Mouse (Mus musculus): ENCODE measurements around the gene Cacna1c. TPM values are rescaled to one million over a fixed set of nuclear protein-coding genes. Genes with fewer than 3 reads are reported as not detected.

The Cacna1c gene
- total RNA-seq, 2 experiments from 2014 or later, result 66.2 to 66.7 TPM

- DNase-seq (ENCODE audit: extremely low spot score in 1 of 2, low spot score in 2 of 2), result no peak
- intact Hi-C loops (cut with DNase I), result loop anchor here (5.0 kb wide), 1 partner anchor 183 kb away; no protein-coding TSS in a partner anchor
These were observed 271.8 kb downstream of the Cacna1c start for GRCm38 (mm10) chr6:118924426-118924825.

GRCm38 (mm10) chr6:118923926-118924325 lies 272.3 kb downstream of the Cacna1c start:
- DNase-seq (ENCODE audit: extremely low spot score in 1 of 2, low spot score in 2 of 2), result no peak
- intact Hi-C loops (cut with DNase I), result loop anchor here (5.0 kb wide), 1 partner anchor 183 kb away; no protein-coding TSS in a partner anchor

GRCm38 (mm10) chr6:118923212-118923577 lies 273.0 kb downstream of the Cacna1c start:
- no peak for DNase-seq (ENCODE audit: extremely low spot score in 1 of 2, low spot score in 2 of 2)
- intact Hi-C loops (cut with DNase I), result loop anchor here (5.0 kb wide), 1 partner anchor 184 kb away; no protein-coding TSS in a partner anchor

GRCm38 (mm10) chr6:118922328-118923211 lies 273.6 kb downstream of the Cacna1c start:
- intact Hi-C loops (cut with DNase I), result loop anchor here (5.0 kb wide), 1 partner anchor 185 kb away; no protein-coding TSS in a partner anchor
- DNase-seq (ENCODE audit: extremely low spot score in 1 of 2, low spot score in 2 of 2), result peak; percentile 52 to 80

GRCm38 (mm10) chr6:118908176-118908575 lies 288.0 kb downstream of the Cacna1c start:
- intact Hi-C loops (cut with DNase I), result no loop called here

GRCm38 (mm10) chr6:118907704-118908103 lies 288.5 kb downstream of the Cacna1c start:
- DNase-seq (ENCODE audit: extremely low spot score in 1 of 2, low spot score in 2 of 2), result no peak
- intact Hi-C loops (cut with DNase I), result no loop called here

More at GRCm38 (mm10) chr6:118908176-118908575, 288.0 kb downstream of the Cacna1c start:
- DNase-seq (ENCODE audit: extremely low spot score in 1 of 2, low spot score in 2 of 2), result no peak

GRCm38 (mm10) chr6:118906878-118907277 lies 289.3 kb downstream of the Cacna1c start:
- intact Hi-C loops (cut with DNase I), result no loop called here
- no peak for DNase-seq (ENCODE audit: extremely low spot score in 1 of 2, low spot score in 2 of 2)

- intact Hi-C loops (cut with DNase I), result no loop called here
- no peak for DNase-seq (ENCODE audit: extremely low spot score in 1 of 2, low spot score in 2 of 2)
These were observed 296.5 kb downstream of the Cacna1c start for GRCm38 (mm10) chr6:118899688-118900087.

GRCm38 (mm10) chr6:118897101-118897500 lies 299.1 kb downstream of the Cacna1c start:
- no peak for DNase-seq (ENCODE audit: extremely low spot score in 1 of 2, low spot score in 2 of 2)
- intact Hi-C loops (cut with DNase I), result no loop called here

GRCm38 (mm10) chr6:118894043-118894442 lies 302.2 kb downstream of the Cacna1c start:
- DNase-seq (ENCODE audit: extremely low spot score in 1 of 2, low spot score in 2 of 2), result no peak
- intact Hi-C loops (cut with DNase I), result no loop called here

GRCm38 (mm10) chr6:118889441-118889840 lies 306.8 kb downstream of the Cacna1c start:
- intact Hi-C loops (cut with DNase I), result no loop called here
- DNase-seq (ENCODE audit: extremely low spot score in 1 of 2, low spot score in 2 of 2), result no peak

- no peak for DNase-seq (ENCODE audit: extremely low spot score in 1 of 2, low spot score in 2 of 2)
- intact Hi-C loops (cut with DNase I), result no loop called here
These were observed 309.2 kb downstream of the Cacna1c start for GRCm38 (mm10) chr6:118887032-118887431.

GRCm38 (mm10) chr6:118884961-118885360 lies 311.3 kb downstream of the Cacna1c start:
- intact Hi-C loops (cut with DNase I), result no loop called here
- DNase-seq (ENCODE audit: extremely low spot score in 1 of 2, low spot score in 2 of 2), result peak in 1 of 2 experiments; percentile 23

GRCm38 (mm10) chr6:118884073-118884551 lies 312.1 kb downstream of the Cacna1c start:
- no peak for DNase-seq (ENCODE audit: extremely low spot score in 1 of 2, low spot score in 2 of 2)
- intact Hi-C loops (cut with DNase I), result no loop called here

GRCm38 (mm10) chr6:118876204-118876603 lies 320.0 kb downstream of the Cacna1c start:
- intact Hi-C loops (cut with DNase I), result no loop called here
- peak in 1 of 2 experiments; percentile 39 for DNase-seq (ENCODE audit: extremely low spot score in 1 of 2, low spot score in 2 of 2)

- no peak for DNase-seq (ENCODE audit: extremely low spot score in 1 of 2, low spot score in 2 of 2)
- intact Hi-C loops (cut with DNase I), result no loop called here
These were observed 325.9 kb downstream of the Cacna1c start for GRCm38 (mm10) chr6:118870241-118870841.

- intact Hi-C loops (cut with DNase I), result no loop called here
- DNase-seq (ENCODE audit: extremely low spot score in 1 of 2, low spot score in 2 of 2), result no peak
These were observed 328.8 kb downstream of the Cacna1c start for GRCm38 (mm10) chr6:118867384-118867783.

GRCm38 (mm10) chr6:118866889-118867288 lies 329.3 kb downstream of the Cacna1c start:
- no peak for DNase-seq (ENCODE audit: extremely low spot score in 1 of 2, low spot score in 2 of 2)
- intact Hi-C loops (cut with DNase I), result no loop called here

GRCm38 (mm10) chr6:118865777-118866380 lies 330.3 kb downstream of the Cacna1c start:
- intact Hi-C loops (cut with DNase I), result no loop called here
- no peak for DNase-seq (ENCODE audit: extremely low spot score in 1 of 2, low spot score in 2 of 2)

Measured in left cerebral cortex, postnatal 10 days (tissue).